ENCODE assay signal across 8 mouse cellular contexts in genomic region chr7:114253885-114254833, GRCm38 (mm10). TPM values are rescaled to one million over a fixed set of nuclear protein-coding genes. Genes with fewer than 3 reads are reported as not detected.
DNase-seq lines count a peak whose midpoint lies in the region; ATAC-seq lines count a peak whose summit lies in the region.

TSS of gene Copb1 (minus strand) at chr7:114254711.

- peak; percentile 99 for ATAC-seq in common myeloid progenitor, adult 5-6 weeks (replicated peaks; ENCODE audit: low read depth, poor library complexity, severe bottlenecking)
- peak; percentile 99 for ATAC-seq in megakaryocyte progenitor cell, adult 5-6 weeks (replicated peaks; ENCODE audit: poor library complexity)

- DNase-seq in ZHBTc4 (ENCODE audit: low read depth, low spot score), result peak; percentile 94
- peak; percentile 83 to 86 for DNase-seq in gastrocnemius, adult 8-10 months (ENCODE audit: low spot score in 2 of 2)
- DNase-seq in induced T-regulatory cell, adult 2 months (ENCODE audit: low read depth), result peak; percentile 95
- DNase-seq in left cerebral cortex, adult 9 months (ENCODE audit: low spot score in 2 of 2), result peak; percentile 70 to 90
- DNase-seq in right cerebral cortex, postnatal 14 days, result peak; percentile 88
- peak; percentile 86 to 93 for DNase-seq in urinary bladder, postnatal 36 days (ENCODE audit: low spot score in 2 of 2)

RNA-seq across cellular contexts. Expression of gene Copb1, which starts in this region (rescaled TPM):
- 93.3 and 101 TPM in 2 replicates for total RNA-seq in common myeloid progenitor, adult 5-6 weeks (2017)
- 10 to 100 TPM; 20.2 to 24.6 (median 22.5) TPM for total RNA-seq in gastrocnemius, adult 8-10 months (2022)
- total RNA-seq in megakaryocyte progenitor cell, adult 5-6 weeks (2015), result 159 and 184 TPM in 2 replicates
- 81.4 and 82.4 TPM in 2 replicates for total RNA-seq in megakaryocyte progenitor cell, adult 5-6 weeks (2017)

Comparison
In these comparisons a context has a peak if more than half of its experiments do, and no peak if none do; other contexts are left out.
1. Peak in every context shown above with its lines: DNase-seq and ATAC-seq.